22 mouse cellular contexts compared by ENCODE assay signal in genomic region chr10:83346359-83346736, GRCm38 (mm10). TPM values are rescaled to one million over a fixed set of nuclear protein-coding genes. Genes with fewer than 3 reads are reported as not detected.
DNase-seq lines count a peak whose midpoint lies in the region; ATAC-seq and TF ChIP-seq lines count a peak whose summit lies in the region.
"Had no signal": no experiment of that assay in that cellular context is flagged by ENCODE, and none has a peak within 500 bp of the region (broad histone marks: within the 10 kb centered on the region; RNA-seq: fewer than 3 reads in every experiment).

No protein-coding gene starts in this region.

- peaks cover 76% of the 10 kb centered on the region for H3K4me1 ChIP-seq in E14TG2a.4 (replicated peaks; ENCODE audit: low read depth, low read length)
- peaks cover 10% of the 10 kb centered on the region for H3K4me1 ChIP-seq in ES-Bruce4 (ENCODE audit: control insufficient read depth, insufficient read depth, low read length)
- H3K4me1 ChIP-seq in ES-E14 (ENCODE audit: control insufficient read depth in 2 of 2, insufficient read depth in 2 of 2, low read length in 2 of 2, poor library complexity in 1 of 2) = peaks cover 8 to 15% of the 10 kb centered on the region in 2 experiments; a peak in 2 of 4 replicates
- H3K4me1 ChIP-seq in hindbrain, embryonic 10.5 days (replicated peaks) = no peaks in the 10 kb centered on the region
- no peaks in the 10 kb centered on the region for H3K4me1 ChIP-seq in heart, embryonic 10.5 days
- H3K4me1 ChIP-seq: embryonic facial prominence, embryonic 12.5 days; forebrain, embryonic 13.5 days; forebrain, embryonic 15.5 days had no signal

- no peak for DNase-seq in ES-E14 (ENCODE audit: low read depth, low spot score)
- DNase-seq in hindbrain, embryonic 10.5 days (ENCODE audit: low spot score) = no peak
- no peak for DNase-seq in heart, embryonic 10.5 days (ENCODE audit: low spot score)
- DNase-seq in lung, postnatal 4 days = no peak
- DNase-seq: adrenal gland, adult 2 months; adrenal gland, postnatal 10 days; adrenal gland, postnatal 25 days; cerebellum, adult 11 months; cerebellum, adult 18-20 months; cerebellum, adult 8-10 months; cerebellum, adult 9-11 months; cerebellum, postnatal 14 days; cerebellum, postnatal 36 days; forebrain, postnatal 0 days had no signal

- no peak for TF ChIP-seq POLR2A in ES-Bruce4 (IDR thresholded peaks at IDR 0.05; ENCODE audit: insufficient read depth, low read length)

- peak; percentile 61; the same call in 1 of the 2 replicates for TF ChIP-seq EP300 in ES-Bruce4 (IDR thresholded peaks at IDR 0.05; ENCODE audit: insufficient read depth, low read depth, low read length)

- 0 out of 2 replicates have a peak, but pooled peaks have one; percentile 34 for ATAC-seq in megakaryocyte-erythroid progenitor cell, adult 5-6 weeks (replicated peaks; ENCODE audit: low FRiP score, low TSS enrichment, poor library complexity, severe bottlenecking)
- ATAC-seq: forebrain, embryonic 13.5 days; forebrain, embryonic 15.5 days; forebrain, postnatal 0 days had no signal

- H3K27ac ChIP-seq in ES-Bruce4 (ENCODE audit: insufficient read depth, low read length) (peak overlapping the region; percentile 81), ES-E14 (ENCODE audit: insufficient read depth, low read depth, low read length, poor library complexity, severe bottlenecking) (peak overlapping the region; percentile 74)
- no peak overlapping the region for H3K27ac ChIP-seq in hindbrain, embryonic 10.5 days
- no peak overlapping the region for H3K27ac ChIP-seq in heart, embryonic 10.5 days
- H3K27ac ChIP-seq: embryonic facial prominence, embryonic 10.5 days; embryonic facial prominence, embryonic 12.5 days; forebrain, embryonic 13.5 days; forebrain, embryonic 15.5 days had no signal

- no peaks in the 10 kb centered on the region for H3K27me3 ChIP-seq in E14TG2a.4 (ENCODE audit: insufficient read depth, low read length)
- H3K27me3 ChIP-seq in ES-Bruce4 (ENCODE audit: control insufficient read depth, insufficient read depth, low read length, poor library complexity, severe bottlenecking) = no peaks in the 10 kb centered on the region
- H3K27me3 ChIP-seq in hindbrain, embryonic 10.5 days (ENCODE audit: insufficient read depth, poor library complexity, severe bottlenecking) = 0 out of 2 replicates have a peak, but pooled peaks cover 4% of the 10 kb centered on the region
- H3K27me3 ChIP-seq in heart, embryonic 10.5 days (ENCODE audit: insufficient read depth, poor library complexity, severe bottlenecking) = peaks cover 11% of the 10 kb centered on the region; the same call in 1 of the 2 replicates
- H3K27me3 ChIP-seq: embryonic facial prominence, embryonic 12.5 days; forebrain, embryonic 13.5 days; forebrain, embryonic 15.5 days had no signal

- H3K9me3 ChIP-seq in E14TG2a.4 (ENCODE audit: low read length) (peaks cover 12% of the 10 kb centered on the region), ES-Bruce4 (replicated peaks; ENCODE audit: control insufficient read depth, insufficient read depth, low read length, poor library complexity, severe bottlenecking) (no peaks in the 10 kb centered on the region; the same call in 1 of the 2 replicates), ES-E14 (ENCODE audit: control insufficient read depth, insufficient read depth, low read depth, low read length) (no peaks in the 10 kb centered on the region)
- no peaks in the 10 kb centered on the region for H3K9me3 ChIP-seq in hindbrain, embryonic 10.5 days
- no peaks in the 10 kb centered on the region for H3K9me3 ChIP-seq in heart, embryonic 10.5 days
- H3K9me3 ChIP-seq: embryonic facial prominence, embryonic 10.5 days; embryonic facial prominence, embryonic 12.5 days; forebrain, embryonic 13.5 days; forebrain, embryonic 15.5 days had no signal

- H3K9ac ChIP-seq in ES-Bruce4 (ENCODE audit: low read depth, poor library complexity, severe bottlenecking) (no peak overlapping the region), ES-E14 (ENCODE audit: insufficient read depth, low read depth, low read length, poor library complexity, severe bottlenecking) (no peak overlapping the region)
- H3K9ac ChIP-seq: embryonic facial prominence, embryonic 12.5 days; forebrain, embryonic 13.5 days; forebrain, embryonic 15.5 days; forebrain, postnatal 0 days had no signal

- 85% methylated on average over 5 of the region's 5 CpGs for WGBS in hindbrain, embryonic 10.5 days
- 75% methylated on average over 5 of the region's 5 CpGs for WGBS in heart, embryonic 10.5 days

- in situ Hi-C loops in ES-E14 (cut with MboI; ENCODE audit: low sequenced_read_pairs in 2 of 2, unreplicated experiment in 2 of 2) = no loop called here

- H3K4me3 ChIP-seq in E14TG2a.4 (replicated peaks; ENCODE audit: low read length) (peak overlapping the region; percentile 57), ES-Bruce4 (ENCODE audit: low read depth, low read length) (no peak overlapping the region), ES-E14 (ENCODE audit: insufficient read depth in 1 of 2, low read depth in 1 of 2, low read length in 2 of 2, poor library complexity in 1 of 2, severe bottlenecking in 1 of 2) (peak overlapping the region in 1 of 2 experiments; percentile 48; a peak in 2 of 4 replicates)
- H3K4me3 ChIP-seq in hindbrain, embryonic 10.5 days = no peak overlapping the region
- H3K4me3 ChIP-seq in heart, embryonic 10.5 days = no peak overlapping the region
- H3K4me3 ChIP-seq: embryonic facial prominence, embryonic 10.5 days; embryonic facial prominence, embryonic 12.5 days; forebrain, embryonic 13.5 days; forebrain, embryonic 15.5 days had no signal

- H3K36me3 ChIP-seq in E14TG2a.4 (ENCODE audit: insufficient read depth, low read length) (peaks cover 17% of the 10 kb centered on the region), ES-Bruce4 (ENCODE audit: control insufficient read depth, insufficient read depth, low read length, poor library complexity, severe bottlenecking) (no peaks in the 10 kb centered on the region), ES-E14 (ENCODE audit: control insufficient read depth, insufficient read depth, low read length, poor library complexity, severe bottlenecking) (no peaks in the 10 kb centered on the region)
- no peaks in the 10 kb centered on the region for H3K36me3 ChIP-seq in hindbrain, embryonic 10.5 days
- H3K36me3 ChIP-seq in heart, embryonic 10.5 days = no peaks in the 10 kb centered on the region
- H3K36me3 ChIP-seq: embryonic facial prominence, embryonic 10.5 days; embryonic facial prominence, embryonic 12.5 days; forebrain, embryonic 15.5 days had no signal

- TF ChIP-seq CTCF in E14TG2a.4 (conservative IDR thresholded peaks at IDR 0.05; ENCODE audit: low read length) (no peak), ES-Bruce4 (IDR thresholded peaks at IDR 0.05; ENCODE audit: low read depth, low read length) (no peak)

TF ChIP-seq in ES-E14, 5 proteins besides CTCF, POLR2A, EP300 and RAD21:
- TF ChIP-seq ZNF384 (IDR thresholded peaks at IDR 0.05; ENCODE audit: low read depth, low read length) (no peak), HCFC1 (IDR thresholded peaks at IDR 0.05; ENCODE audit: borderline replicate concordance, insufficient read depth, low read length) (no peak), MAFK (IDR thresholded peaks at IDR 0.05; ENCODE audit: insufficient read depth, low read depth, low read length) (peak; percentile 34; the same call in 1 of the 2 replicates)

RNA-seq across cellular contexts. Expression of gene Slc41a2, which starts 8.7 kb away (rescaled TPM):
- 0.67 TPM in 1 of 2 replicates, not detected in the other for polyA plus RNA-seq in ES-Bruce4 (2011; ENCODE audit: insufficient read depth, insufficient read length, low read depth, missing spikeins)
- total RNA-seq in ES-E14 (2012; rRNA removed) = 0.63 and 1.1 TPM in 2 replicates
- total RNA-seq in megakaryocyte-erythroid progenitor cell, adult 5-6 weeks (2014; fragmentation: Nextera tagmentation) = not detected in 2 replicates
- total RNA-seq in megakaryocyte-erythroid progenitor cell, adult 5-6 weeks (2017) = 3.8 TPM in 1 of 2 replicates, not detected in the other
- 0.27 and 0.42 TPM in 2 replicates for polyA plus RNA-seq in hindbrain, embryonic 10.5 days (2016; fragmentation: Nextera tagmentation; extraction: Ambion mirVana)
- polyA plus RNA-seq in heart, embryonic 10.5 days (2016; fragmentation: Nextera tagmentation; extraction: Ambion mirVana) = 0.15 and 0.47 TPM in 2 replicates
- total RNA-seq: MEL had no signal

RNA-seq across cellular contexts. Expression of gene D10Wsu102e, which starts 13.7 kb away (rescaled TPM):
- polyA plus RNA-seq in ES-Bruce4 (2011; ENCODE audit: insufficient read depth, insufficient read length, low read depth, missing spikeins) = 8.9 TPM in 2 replicates
- total RNA-seq in ES-E14 (2012; rRNA removed) = 3.5 and 4.5 TPM in 2 replicates
- total RNA-seq in megakaryocyte-erythroid progenitor cell, adult 5-6 weeks (2014; fragmentation: Nextera tagmentation) = 1.7 TPM in 2 replicates
- total RNA-seq in megakaryocyte-erythroid progenitor cell, adult 5-6 weeks (2017) = 1.5 and 1.8 TPM in 2 replicates
- 0.94 and 1.2 TPM in 2 replicates for polyA plus RNA-seq in hindbrain, embryonic 10.5 days (2016; fragmentation: Nextera tagmentation; extraction: Ambion mirVana)
- polyA plus RNA-seq in heart, embryonic 10.5 days (2016; fragmentation: Nextera tagmentation; extraction: Ambion mirVana) = 0.64 and 0.80 TPM in 2 replicates

Comparison
In these comparisons a context has a peak if more than half of its experiments do, and no peak if none do; other contexts are left out.
1. H3K27ac ChIP-seq: peak in ES-Bruce4 (single experiment) and ES-E14 (single experiment); none in hindbrain, embryonic 10.5 days (single experiment) and heart, embryonic 10.5 days (single experiment).